Mouse (Mus musculus) frontal cortex, postnatal 14 days (tissue): Measurements from ENCODE around the gene Dmkn.
"Not testable (repeated sequence)": the region's sequence is repeated elsewhere in the genome, so short reads cannot be mapped to it uniquely, and the experiment has no call there.

ENCODE experiments used
- DNase-seq, 2 experiments: peaks; one replicate each; pipeline ENCODE4 v3.0.0; 2022; ENCODE audit warnings: low spot score in 2 of 2

Gene Dmkn

DNA sequence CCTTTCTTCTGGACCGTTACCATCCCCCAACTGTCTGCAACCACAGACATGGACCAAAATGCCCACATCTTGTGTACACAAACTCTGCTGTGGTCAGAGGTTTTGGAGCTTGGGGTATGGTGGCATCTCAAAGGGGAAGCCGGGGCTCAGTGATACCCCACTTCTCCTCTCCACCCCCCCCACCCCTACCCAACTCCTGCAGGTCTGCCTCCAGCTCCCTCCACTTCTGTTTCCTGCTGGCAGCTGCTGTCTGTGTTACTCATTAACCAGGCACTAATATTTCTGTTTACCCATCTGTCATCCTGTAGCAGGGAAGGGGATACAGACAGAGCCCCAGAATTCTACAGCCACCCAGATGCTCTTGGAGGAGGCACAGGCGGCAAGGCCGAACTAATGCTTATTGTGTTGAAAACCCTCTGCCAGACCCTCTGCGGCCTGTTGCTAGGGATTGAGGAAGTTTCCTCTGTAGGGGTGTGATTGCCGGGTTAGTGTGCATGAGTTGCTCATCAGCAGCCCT lies 48.8 kb downstream of the Dmkn start:
- DNase-seq, result no peak

DNA sequence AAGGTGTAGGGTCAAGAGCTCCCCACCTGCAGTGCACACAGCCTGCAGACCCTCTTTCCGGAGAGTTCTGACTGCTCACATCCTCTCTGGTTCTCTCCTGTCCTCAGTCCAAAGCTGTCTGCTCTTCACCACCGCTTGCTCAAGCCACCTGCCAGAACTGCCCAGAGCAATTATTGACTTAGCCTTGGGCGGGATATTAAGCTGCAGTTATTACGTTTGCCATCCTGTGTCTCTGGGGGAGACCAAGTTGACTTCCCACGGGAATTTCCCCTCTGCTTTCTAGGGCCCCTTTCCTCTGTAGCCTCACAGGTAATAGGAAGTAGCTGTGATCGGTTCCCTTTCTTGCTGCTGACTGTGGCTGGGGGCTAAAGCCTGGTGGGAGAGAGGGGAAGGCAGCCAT lies 56.6 kb downstream of the Dmkn start:
- no peak for DNase-seq

DNA sequence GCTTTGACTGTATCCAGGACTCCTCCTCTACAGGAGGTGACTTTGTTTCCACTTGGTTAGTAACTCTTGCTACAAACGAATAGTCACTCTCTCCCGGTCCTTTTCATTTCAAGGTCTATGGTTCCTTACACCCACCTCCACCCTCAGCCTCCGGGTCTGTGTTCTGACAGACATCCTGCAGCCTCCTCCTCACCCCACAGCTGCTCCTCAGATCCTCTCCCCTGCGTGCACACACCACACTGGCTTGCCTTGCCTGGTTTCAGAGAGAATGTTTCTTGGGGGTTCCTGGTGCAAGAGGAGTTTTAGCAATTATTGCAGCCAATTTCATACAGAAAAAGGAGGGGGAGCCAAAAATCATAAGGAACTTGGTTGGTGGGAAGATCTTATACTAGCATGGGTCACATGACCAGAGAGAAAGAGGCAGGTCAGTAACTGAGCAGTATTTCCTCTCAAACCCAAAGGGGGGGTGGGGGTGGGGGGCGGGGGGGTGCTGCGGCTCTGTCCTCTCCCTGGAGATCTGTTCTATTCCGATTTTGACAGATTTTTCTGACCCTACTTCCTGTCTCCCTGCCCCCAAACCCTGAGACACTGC lies 57.4 kb downstream of the Dmkn start:
- DNase-seq, result no peak

DNA sequence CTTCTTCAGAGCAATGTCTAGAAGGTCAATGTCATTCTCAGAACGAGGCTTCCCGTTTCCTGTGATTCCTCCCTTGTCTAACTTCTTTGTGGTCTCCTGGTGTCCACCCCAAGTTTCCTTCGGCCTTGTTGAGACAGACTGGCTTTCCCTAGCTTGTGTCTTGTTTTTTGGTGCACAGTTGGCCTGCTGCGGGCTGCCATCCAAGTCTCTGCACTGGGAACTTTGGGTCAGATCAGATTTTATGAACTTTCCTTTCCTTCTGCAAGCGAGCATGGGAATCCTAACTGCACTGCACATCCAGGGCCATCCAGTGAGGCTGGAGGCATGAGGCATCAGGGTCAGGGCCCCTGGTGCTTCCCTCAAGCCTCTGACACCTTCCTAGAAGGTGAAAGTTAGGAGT lies 58.0 kb downstream of the Dmkn start:
- DNase-seq, result no peak

DNA sequence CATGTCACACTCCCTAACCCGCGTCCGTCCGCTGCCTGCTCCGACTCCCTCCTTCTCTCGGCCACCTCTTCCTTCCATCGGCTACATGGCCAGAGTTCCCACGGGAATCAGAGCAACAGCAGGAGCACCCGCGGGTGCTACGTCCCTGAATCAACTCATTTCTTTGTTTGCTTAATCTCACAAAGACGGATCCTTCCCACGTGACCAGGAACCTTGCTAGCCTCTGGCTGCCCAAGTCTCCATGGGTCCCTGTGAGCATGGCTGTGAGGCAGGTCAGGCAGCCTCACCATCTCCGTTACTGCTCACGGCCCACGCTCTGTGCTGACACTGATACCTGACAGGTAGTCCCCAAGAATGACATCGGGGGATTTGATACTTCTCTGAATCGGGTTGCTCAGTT lies 60.1 kb downstream of the Dmkn start, which contains the start of gene Ffar2:
Ffar2 (minus strand) TSS at position 101 of the 400 bp plus-strand sequence.
- no peak for DNase-seq

DNA sequence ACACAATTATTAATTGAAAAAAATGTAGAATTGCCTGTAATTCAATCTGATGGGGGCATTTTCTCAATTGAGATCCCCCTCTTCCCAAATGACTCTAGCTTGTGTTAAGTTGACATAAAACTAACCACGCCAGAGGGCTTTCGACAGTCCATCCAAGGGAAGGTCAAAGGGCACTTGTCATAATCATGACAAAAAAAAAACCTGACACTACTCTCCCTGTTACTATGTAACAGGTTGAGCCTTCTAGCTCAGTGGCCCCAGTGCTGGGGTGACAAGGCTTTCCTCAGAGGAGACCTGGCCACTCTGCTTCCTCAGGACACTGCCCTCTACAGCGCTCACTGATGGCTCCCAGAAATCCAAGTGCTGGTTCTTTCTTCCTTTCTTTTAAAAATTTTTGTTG lies 60.8 kb downstream of the Dmkn start:
- DNase-seq, result no peak

DNA sequence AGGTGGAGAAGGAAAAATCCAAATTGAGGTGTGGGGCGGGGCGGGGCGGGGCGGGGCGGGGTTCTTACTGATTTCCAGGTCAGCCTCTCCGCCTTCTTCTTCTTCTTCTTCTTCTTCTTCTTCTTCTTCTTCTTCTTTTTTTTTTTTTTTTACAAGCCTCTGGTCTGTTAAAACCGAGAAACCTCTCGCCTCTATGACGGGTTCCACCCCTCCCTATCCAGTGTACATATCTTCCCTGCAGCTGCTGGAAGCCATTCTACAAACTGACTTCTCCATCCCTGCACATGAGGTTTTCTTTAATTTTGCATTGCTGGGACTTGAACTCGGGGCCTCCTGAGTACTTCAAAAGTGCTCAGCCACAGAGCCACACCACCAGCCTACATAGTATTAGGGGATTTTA lies 63.1 kb downstream of the Dmkn start:
- DNase-seq, result no peak

DNA sequence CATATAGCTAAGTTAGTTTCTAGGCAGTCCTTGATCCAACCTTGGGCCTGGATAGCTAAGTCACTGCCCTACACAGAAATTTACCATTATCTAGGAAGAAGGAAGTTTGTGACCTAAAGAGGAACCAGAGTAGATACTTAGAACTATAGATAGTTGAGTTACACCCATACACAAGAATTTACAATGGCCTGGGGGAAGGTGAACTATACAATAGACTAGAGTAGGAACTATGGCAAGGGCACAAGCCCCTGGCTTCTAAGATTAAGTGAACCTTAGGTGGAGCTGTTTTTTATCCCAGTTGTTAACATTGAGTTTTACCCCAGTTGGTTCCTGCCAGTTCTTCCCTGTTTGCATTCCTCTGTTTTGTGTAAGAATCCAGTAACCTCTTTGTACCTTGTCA lies 65.3 kb downstream of the Dmkn start:
- not testable (repeated sequence) for DNase-seq

DNA sequence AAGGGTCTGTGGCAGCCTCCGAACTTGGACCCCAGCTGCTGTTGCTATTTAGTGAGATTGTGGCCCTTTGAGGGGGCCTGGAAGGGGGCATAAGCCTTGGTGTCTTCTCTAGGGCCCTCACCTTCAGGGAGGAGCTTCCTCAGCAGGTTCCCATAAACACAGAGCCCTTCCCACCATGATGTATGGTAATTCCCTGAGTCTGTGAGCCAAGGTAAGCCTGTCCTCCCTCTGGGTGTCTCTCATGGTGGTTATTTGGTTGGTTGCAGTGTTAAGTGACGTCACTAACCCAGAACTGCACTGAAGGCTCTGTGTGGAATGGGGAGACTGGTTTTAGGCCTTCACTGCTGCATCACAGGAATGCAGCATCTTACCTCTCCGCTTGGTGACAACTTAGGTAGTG lies 65.9 kb downstream of the Dmkn start:
- DNase-seq, result no peak
